Mouse (Mus musculus): ENCODE measurements around the gene Sctr. TPM values are rescaled to one million over a fixed set of nuclear protein-coding genes. Genes with fewer than 3 reads are reported as not detected.

Gene Sctr
- polyA plus RNA-seq (2012; fragmentation: generic; extraction: Trizol): not detected

DNA sequence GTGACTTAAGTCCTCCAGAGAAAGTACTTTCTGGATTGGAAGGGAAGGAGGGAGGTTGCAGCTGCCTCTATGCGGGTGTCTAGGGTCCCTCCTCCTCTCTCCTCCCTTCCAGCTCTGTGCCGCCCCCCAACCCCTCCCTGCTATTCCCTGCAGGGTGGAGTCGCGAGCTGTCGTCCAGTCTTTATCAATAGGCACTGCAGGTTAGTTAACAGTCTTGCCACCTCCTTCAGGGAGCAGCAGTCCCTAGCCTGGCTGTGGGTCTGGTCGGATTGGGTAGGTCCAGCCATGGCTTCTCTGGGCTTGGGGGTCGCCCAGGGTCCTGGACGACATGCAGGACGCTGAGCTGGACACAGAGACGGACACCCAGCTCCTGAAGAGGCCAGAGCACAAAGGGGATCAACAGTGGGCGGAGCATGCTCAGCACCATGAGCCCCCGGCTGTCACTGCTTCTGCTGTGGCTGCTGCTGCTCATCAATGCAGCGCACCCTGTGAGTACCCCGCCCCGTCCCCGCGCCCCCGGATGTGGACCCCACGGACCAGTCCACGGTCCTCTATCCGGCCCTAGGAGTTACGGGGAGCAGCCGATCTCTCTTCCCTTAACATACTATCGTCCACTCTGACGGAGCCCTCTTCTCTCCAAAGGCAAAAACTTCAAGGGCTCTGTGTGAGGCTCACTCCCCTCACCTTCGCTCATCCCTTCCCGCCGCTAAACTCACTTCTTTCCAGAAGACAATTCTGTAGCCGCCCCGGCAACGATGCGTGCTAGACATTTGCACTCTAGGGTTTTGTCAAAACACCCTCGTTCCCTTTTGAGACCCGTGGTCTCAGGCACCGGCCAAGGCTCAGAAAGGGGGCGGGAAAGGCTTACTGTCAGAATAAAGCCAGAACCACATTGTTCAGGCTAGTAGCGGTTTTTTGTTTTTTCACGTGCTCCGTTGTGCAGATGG lies at the start of gene Sctr:
Gene Sctr, plus strand, starts transcription at position 51 of the 947 bp plus-strand sequence.

DNA sequence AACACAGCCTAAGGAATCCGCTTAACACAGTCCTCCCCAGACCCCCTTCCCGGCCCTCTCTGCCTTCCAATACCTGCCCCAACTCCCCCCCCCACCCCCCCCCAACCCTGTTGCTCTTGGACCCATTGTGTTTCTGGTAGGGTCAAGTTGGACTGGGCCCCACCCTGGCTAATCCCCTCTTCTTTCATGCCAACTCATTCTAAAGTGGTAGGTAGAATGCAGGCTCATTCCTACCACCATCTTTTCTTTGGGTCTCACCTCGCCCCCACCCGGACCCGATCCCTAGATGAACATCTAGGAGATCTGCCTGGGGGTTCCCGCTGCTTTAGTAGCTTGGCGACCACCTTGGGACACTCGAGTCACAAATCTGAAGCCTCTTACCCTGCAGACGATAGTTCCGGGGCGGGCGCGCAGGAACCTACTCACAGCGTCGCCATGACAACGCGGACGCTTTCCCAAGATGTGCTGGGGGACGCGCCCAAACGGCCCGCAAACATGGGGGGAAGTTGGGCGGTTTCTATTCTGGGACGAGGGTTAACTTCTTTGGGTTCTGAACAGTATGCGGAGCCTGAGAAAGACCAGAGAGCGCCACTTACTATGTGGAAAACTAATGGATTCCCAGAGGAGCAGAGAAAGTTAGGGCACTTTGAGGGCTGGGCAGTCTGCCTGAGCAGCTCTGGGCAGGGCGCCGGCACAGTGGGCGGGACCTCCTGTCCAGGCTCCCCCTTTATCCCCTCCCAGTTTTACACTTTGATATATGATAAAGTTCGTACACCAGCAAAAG lies 9.7 kb upstream of the Sctr start, which contains the start of gene Cfap221:
Gene Cfap221, minus strand, starts transcription at position 437 of the 784 bp plus-strand sequence.

DNA sequence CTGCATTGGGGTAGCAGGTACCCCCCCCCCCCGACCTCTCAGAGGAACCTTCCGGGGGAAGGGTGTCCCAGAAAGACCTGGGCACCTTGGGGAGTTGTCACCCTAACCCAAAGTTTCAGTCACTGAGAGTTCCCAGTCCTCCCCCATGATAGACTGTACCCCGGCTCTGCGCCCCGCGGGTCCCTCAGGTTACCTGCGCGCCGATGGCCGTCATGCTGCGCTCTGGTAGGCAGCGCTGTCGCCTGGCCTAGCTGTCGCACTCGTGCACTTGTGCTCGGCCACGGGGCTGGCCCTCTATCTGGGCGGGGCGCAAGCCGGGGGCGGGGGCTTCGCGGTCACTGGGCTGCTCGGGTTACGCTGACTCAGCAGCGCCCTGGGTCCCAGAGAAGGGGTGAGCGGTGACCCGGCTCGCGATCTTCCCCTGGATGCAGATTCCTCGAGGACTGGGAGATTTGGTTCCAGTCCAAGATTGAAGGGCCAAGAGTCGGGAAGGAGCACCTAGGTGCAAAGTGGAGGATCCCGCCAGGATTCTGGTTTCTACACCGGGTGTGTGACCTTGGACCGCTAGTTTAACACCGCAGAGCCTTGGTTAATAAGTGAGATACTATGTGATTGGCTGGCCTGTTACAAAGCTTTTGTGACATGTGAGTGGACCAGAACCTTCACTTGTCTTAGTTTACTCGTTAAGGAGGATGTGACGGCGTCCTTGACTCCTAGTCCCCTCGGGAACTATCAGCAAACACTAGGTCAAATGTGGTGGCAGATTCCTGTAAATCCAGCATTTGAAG lies 67.0 kb downstream of the Sctr start, which contains the start of gene Tmem37:
Gene Tmem37, minus strand, starts transcription at position 556 of the 788 bp plus-strand sequence.

Other genes with a start within 250 kb of the Sctr start
- gene Ptpn4, start 169.3 kb upstream of the Sctr start, polyA plus RNA-seq (2012; fragmentation: generic; extraction: Trizol): under 1 TPM; 0.05 to 0.28 TPM
- gene Tmem177, start 93.7 kb upstream of the Sctr start, polyA plus RNA-seq (2012; fragmentation: generic; extraction: Trizol): 1 to 10 TPM; 3.8 to 4.1 TPM
- not detected for gene Cfap221, start 9.7 kb upstream of the Sctr start, polyA plus RNA-seq (2012; fragmentation: generic; extraction: Trizol)
- gene Tmem37, start 67.2 kb downstream of the Sctr start, polyA plus RNA-seq (2012; fragmentation: generic; extraction: Trizol): 1 to 10 TPM in 1 of 2 experiments, under 1 TPM in 1; 0.92 to 1.5 TPM
- gene Dbi, start 114.2 kb downstream of the Sctr start, polyA plus RNA-seq (2012; fragmentation: generic; extraction: Trizol): 100 to 1,000 TPM; 171 to 489 TPM
- 10 to 100 TPM; 15.4 to 17.4 TPM for gene 3110009E18Rik, start 114.3 kb downstream of the Sctr start, polyA plus RNA-seq (2012; fragmentation: generic; extraction: Trizol)